In the genomic region with DNA sequence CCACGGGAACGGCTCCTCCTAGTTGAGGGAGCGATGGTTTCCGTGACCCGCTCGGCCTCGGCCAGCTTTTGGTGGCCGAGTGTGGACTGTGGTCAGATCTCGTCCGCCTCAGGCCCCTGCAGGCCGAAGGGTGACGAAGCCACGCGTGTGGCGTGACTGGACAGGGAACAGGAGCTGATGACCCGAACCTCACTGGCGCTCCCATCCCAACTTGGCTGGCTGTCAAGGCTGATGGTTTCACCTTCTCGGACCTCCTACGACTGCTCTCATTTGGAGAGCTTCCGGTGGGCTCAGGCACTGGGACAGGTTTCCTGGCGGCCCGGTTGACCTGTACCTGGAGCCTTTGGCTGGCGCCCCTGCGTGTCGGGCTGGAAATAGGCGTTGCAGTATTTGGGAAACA, we compare ENCODE assay signal across 8 mouse cellular contexts. TPM values are rescaled to one million over a fixed set of nuclear protein-coding genes. Genes with fewer than 3 reads are reported as not detected.
DNase-seq lines count a peak whose midpoint lies in the region; ATAC-seq and TF ChIP-seq lines count a peak whose summit lies in the region.

No protein-coding gene starts in this region.

- H3K36me3 ChIP-seq in heart, embryonic 13.5 days: peaks cover 23% of the 10 kb centered on the region
- peaks cover 0 to 10% of the 10 kb centered on the region in 2 experiments; a peak in 2 of 4 replicates for H3K36me3 ChIP-seq in MEL (ENCODE audit: control insufficient read depth in 1 of 2, insufficient read depth in 2 of 2, low read length in 2 of 2)
- H3K36me3 ChIP-seq in forebrain, embryonic 12.5 days (replicated peaks): peaks cover 22% of the 10 kb centered on the region
- H3K36me3 ChIP-seq in liver, embryonic 13.5 days: peaks cover 18% of the 10 kb centered on the region

- H3K27ac ChIP-seq in heart, embryonic 13.5 days (replicated peaks): peak overlapping the region; percentile 25
- H3K27ac ChIP-seq in MEL (ENCODE audit: control insufficient read depth, low read depth, low read length): 0 out of 2 replicates have a peak overlapping the region, but pooled peaks have one; percentile 5
- no peak overlapping the region for H3K27ac ChIP-seq in forebrain, embryonic 12.5 days
- peak overlapping the region; percentile 36; the same call in 1 of the 2 replicates for H3K27ac ChIP-seq in liver, embryonic 13.5 days

- peak overlapping the region; percentile 96 for H3K9ac ChIP-seq in heart, embryonic 13.5 days
- peak overlapping the region; percentile 77 for H3K9ac ChIP-seq in MEL (ENCODE audit: control insufficient read depth, low read depth, low read length, poor library complexity, severe bottlenecking)
- H3K9ac ChIP-seq in forebrain, embryonic 12.5 days: peak overlapping the region; percentile 93
- peak overlapping the region; percentile 93 for H3K9ac ChIP-seq in liver, embryonic 13.5 days

- peak overlapping the region; percentile 98 for H3K4me2 ChIP-seq in heart, embryonic 13.5 days
- peak overlapping the region; percentile 97 for H3K4me2 ChIP-seq in forebrain, embryonic 12.5 days
- peak overlapping the region; percentile 87 for H3K4me2 ChIP-seq in liver, embryonic 13.5 days

- no peak for TF ChIP-seq RAD21 in MEL (IDR thresholded peaks at IDR 0.05; ENCODE audit: low read depth, low read length)

- H3K4me3 ChIP-seq in heart, embryonic 13.5 days: peak overlapping the region; percentile 99
- H3K4me3 ChIP-seq in MEL (ENCODE audit: control insufficient read depth in 1 of 2, insufficient read depth in 1 of 2, low read depth in 2 of 2, low read length in 2 of 2): peak overlapping the region; percentile 77 to 95
- peak overlapping the region; percentile 96 for H3K4me3 ChIP-seq in forebrain, embryonic 12.5 days (replicated peaks)
- peak overlapping the region; percentile 90 for H3K4me3 ChIP-seq in liver, embryonic 13.5 days (replicated peaks)

- ATAC-seq in heart, embryonic 13.5 days (ENCODE audit: extremely low read depth, insufficient number of reproducible peaks, low FRiP score, low TSS enrichment): no peak; the same call in 1 of the 2 replicates
- ATAC-seq in forebrain, embryonic 12.5 days (ENCODE audit: low FRiP score): no peak; the same call in none of the 2 replicates
- ATAC-seq in liver, embryonic 13.5 days (ENCODE audit: low read depth): peak; percentile 61

- under 1% methylated on average over 26 of the region's 26 CpGs for WGBS in heart, embryonic 13.5 days
- under 1% methylated on average over 26 of the region's 26 CpGs for WGBS in forebrain, embryonic 12.5 days
- WGBS in liver, embryonic 13.5 days (ENCODE audit: insufficient replicate concordance): under 1% methylated on average over 26 of the region's 26 CpGs

- TF ChIP-seq POLR2A in MEL (IDR thresholded peaks at IDR 0.05; ENCODE audit: control insufficient read depth in 1 of 2, insufficient read depth in 1 of 2, low read depth in 1 of 2, low read length in 2 of 2, poor library complexity in 1 of 2): no peak

- peaks cover 14% of the 10 kb centered on the region for H3K27me3 ChIP-seq in heart, embryonic 13.5 days (replicated peaks)
- no peaks in the 10 kb centered on the region for H3K27me3 ChIP-seq in MEL (ENCODE audit: control insufficient read depth in 1 of 2, insufficient read depth in 2 of 2, low read length in 2 of 2)
- peaks cover 8% of the 10 kb centered on the region; the same call in 1 of the 2 replicates for H3K27me3 ChIP-seq in forebrain, embryonic 12.5 days
- peaks cover 9% of the 10 kb centered on the region for H3K27me3 ChIP-seq in liver, embryonic 13.5 days

- peaks cover 10% of the 10 kb centered on the region for H3K79me2 ChIP-seq in MEL (ENCODE audit: control insufficient read depth, insufficient read depth, low read length, poor library complexity)

- no peaks in the 10 kb centered on the region for H3K9me3 ChIP-seq in heart, embryonic 13.5 days
- H3K9me3 ChIP-seq in MEL (replicated peaks; ENCODE audit: insufficient read depth, low read length): no peaks in the 10 kb centered on the region
- no peaks in the 10 kb centered on the region for H3K9me3 ChIP-seq in forebrain, embryonic 12.5 days
- H3K9me3 ChIP-seq in liver, embryonic 13.5 days (replicated peaks): no peaks in the 10 kb centered on the region

- no peak for TF ChIP-seq CTCF in MEL (IDR thresholded peaks at IDR 0.05 in 2 of 3, conservative IDR thresholded peaks at IDR 0.05 in 1 of 3; ENCODE audit: control insufficient read depth in 1 of 3, insufficient read depth in 1 of 3, low read depth in 2 of 3, low read length in 3 of 3, poor library complexity in 1 of 3, severe bottlenecking in 1 of 3)

- no peak for DNase-seq in heart, adult 18-20 months
- peak; percentile 56 for DNase-seq in MEL (ENCODE audit: low read depth, low spot score)
- DNase-seq in liver, embryonic 13.5 days: no peak
- DNase-seq in right cerebral cortex, postnatal 14 days: no peak
- DNase-seq in layer of hippocampus, adult 11-12 months (ENCODE audit: low spot score): no peak
- no peak for DNase-seq in left cerebral cortex, adult 18-20 months (ENCODE audit: low spot score in 2 of 2)

- TF ChIP-seq EP300 in MEL (IDR thresholded peaks at IDR 0.05; ENCODE audit: low read depth in 1 of 2, low read length in 2 of 2): no peak

- H3K4me1 ChIP-seq in heart, embryonic 13.5 days: peaks cover 15% of the 10 kb centered on the region
- H3K4me1 ChIP-seq in MEL (ENCODE audit: control insufficient read depth in 1 of 2, insufficient read depth in 2 of 2, low read length in 2 of 2): peaks cover 3 to 10% of the 10 kb centered on the region in 2 experiments; a peak in 3 of 4 replicates
- peaks cover 16% of the 10 kb centered on the region for H3K4me1 ChIP-seq in forebrain, embryonic 12.5 days
- peaks cover 19% of the 10 kb centered on the region for H3K4me1 ChIP-seq in liver, embryonic 13.5 days (replicated peaks)

TF ChIP-seq in MEL, 35 proteins besides CTCF, POLR2A, EP300 and RAD21:
- TF ChIP-seq USF2 (IDR thresholded peaks at IDR 0.05; ENCODE audit: borderline replicate concordance in 1 of 2, insufficient read depth in 1 of 2, low read depth in 1 of 2, low read length in 2 of 2) (no peak), KAT2A (conservative IDR thresholded peaks at IDR 0.05; ENCODE audit: low read depth, low read length) (no peak), ZC3H11A (IDR thresholded peaks at IDR 0.05; ENCODE audit: low read depth, low read length) (no peak), MXI1 (IDR thresholded peaks at IDR 0.05; ENCODE audit: low read depth, low read length) (no peak), POLR2AphosphoS5 (IDR thresholded peaks at IDR 0.05; ENCODE audit: borderline replicate concordance, low read depth, low read length) (no peak)

RNA-seq across cellular contexts. Expression of gene Smim12, which starts 0.4 kb away (rescaled TPM):
- 57.3 and 61.5 TPM in 2 replicates for polyA plus RNA-seq in heart, embryonic 13.5 days (2015; fragmentation: Nextera tagmentation; extraction: Ambion mirVana)
- 10 to 100 TPM; 54.9 to 61.9 TPM for total RNA-seq in heart, adult 18-20 months (2021)
- total RNA-seq in MEL (2012; rRNA removed): 38.4 and 48.3 TPM in 2 replicates
- polyA plus RNA-seq in MEL (2012; ENCODE audit: insufficient read depth in 1 of 2, insufficient read length in 2 of 2, low read depth in 1 of 2, low replicate concordance in 2 of 2, missing spikeins in 1 of 2): 10 to 100 TPM in 1 of 2 experiments, not detected in 1; 60.1 TPM
- 44.2 and 46.6 TPM in 2 replicates for polyA plus RNA-seq in forebrain, embryonic 12.5 days (2016; fragmentation: Nextera tagmentation; extraction: Ambion mirVana)
- 29.1 and 33.0 TPM in 2 replicates for polyA plus RNA-seq in liver, embryonic 13.5 days (2015; fragmentation: Nextera tagmentation; extraction: Ambion mirVana)
- total RNA-seq in left cerebral cortex, adult 18-20 months (2021): 10 to 100 TPM; 56.0 to 59.9 TPM
